Mouse (Mus musculus): ENCODE measurements at regions not wholly inside any gene's neighbourhood (a gene's known extent, or its start where the extent isn't known, plus 50 kb on each side); places are given as distances from the start of the nearest gene placed in this dataset.
"Not testable (repeated sequence)": the region's sequence is repeated elsewhere in the genome, so short reads cannot be mapped to it uniquely, and the experiment has no call there.

DNA sequence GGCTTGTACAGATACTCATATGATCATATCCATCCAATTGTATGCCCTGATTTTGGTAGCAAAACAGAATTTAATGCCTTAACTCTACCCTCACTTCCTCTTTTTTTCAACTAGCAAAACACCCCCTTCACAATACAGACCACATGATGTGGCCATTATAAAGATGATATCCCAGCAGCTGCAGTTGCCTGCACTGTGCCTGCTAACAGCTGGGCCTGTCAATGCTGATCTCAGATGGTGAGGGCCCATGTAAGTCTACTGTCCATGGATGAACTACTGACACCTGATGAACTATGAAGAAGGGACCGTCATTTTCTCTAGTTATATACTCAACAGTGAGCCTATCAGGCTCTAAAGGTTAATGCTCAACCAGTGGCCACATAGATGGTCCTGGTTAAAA lies 191.8 kb upstream of the Fmr1 start:
- H3K4me3 ChIP-seq (ENCODE audit: low read depth, low read length) = no peak overlapping the region
- no peaks in the 10 kb centered on the region for H3K27me3 ChIP-seq (replicated peaks; ENCODE audit: insufficient read depth, low read length)
- H3K27ac ChIP-seq (ENCODE audit: low read length) = no peak overlapping the region
- DNase-seq (ENCODE audit: low spot score) (no peak), ATAC-seq (no peak)
- no peak overlapping the region for H3K4me2 ChIP-seq (replicated peaks; ENCODE audit: low read depth, low read length)
- 81% methylated on average over 1 of the region's 1 CpGs for WGBS
- TF ChIP-seq EP300 (IDR thresholded peaks at IDR 0.05) (no peak), CTCF (IDR thresholded peaks at IDR 0.05) (no peak)
- no peaks in the 10 kb centered on the region for H3K36me3 ChIP-seq (ENCODE audit: insufficient read depth, low read length)
- H3K9ac ChIP-seq (replicated peaks; ENCODE audit: low read depth) = no peak overlapping the region
- no peaks in the 10 kb centered on the region for H3K4me1 ChIP-seq (ENCODE audit: insufficient read depth, low read depth, low read length)
- no peaks in the 10 kb centered on the region for H3K9me3 ChIP-seq (ENCODE audit: low read length)

GRCm38 (mm10) chrX:68492052-68492451 lies 186.3 kb upstream of the Fmr1 start:
- DNase-seq (ENCODE audit: low spot score); H3K36me3 ChIP-seq (ENCODE audit: insufficient read depth, low read length); H3K27ac ChIP-seq (ENCODE audit: low read length); H3K4me1 ChIP-seq (ENCODE audit: insufficient read depth, low read depth, low read length); H3K27me3 ChIP-seq (replicated peaks; ENCODE audit: insufficient read depth, low read length); ATAC-seq; H3K9me3 ChIP-seq (ENCODE audit: low read length); H3K9ac ChIP-seq (replicated peaks; ENCODE audit: low read depth); H3K4me3 ChIP-seq (ENCODE audit: low read depth, low read length); H3K4me2 ChIP-seq (replicated peaks; ENCODE audit: low read depth, low read length): not testable (repeated sequence)
- 43% methylated on average over 1 of the region's 1 CpGs for WGBS

- Histone ChIP-seq H3K4me3 (ENCODE audit: low read depth, low read length) (no peak overlapping the region), H3K4me2 (replicated peaks; ENCODE audit: low read depth, low read length) (no peak overlapping the region), H3K9me3 (ENCODE audit: low read length) (no peaks in the 10 kb centered on the region), H3K27ac (ENCODE audit: low read length) (no peak overlapping the region), H3K27me3 (replicated peaks; ENCODE audit: insufficient read depth, low read length) (no peaks in the 10 kb centered on the region), H3K9ac (replicated peaks; ENCODE audit: low read depth) (no peak overlapping the region), H3K36me3 (ENCODE audit: insufficient read depth, low read length) (no peaks in the 10 kb centered on the region), H3K4me1 (ENCODE audit: insufficient read depth, low read depth, low read length) (no peaks in the 10 kb centered on the region)
- TF ChIP-seq EP300 (IDR thresholded peaks at IDR 0.05) (no peak), CTCF (IDR thresholded peaks at IDR 0.05) (no peak)
- no peak for ATAC-seq
- no peak for DNase-seq (ENCODE audit: low spot score)
- WGBS = 58% methylated on average over 2 of the region's 2 CpGs
Measured at GRCm38 (mm10) chrX:68494398-68495143, 183.8 kb upstream of the Fmr1 start.

GRCm38 (mm10) chrX:68495144-68495493 lies 183.2 kb upstream of the Fmr1 start:
- Histone ChIP-seq H3K27me3 (replicated peaks; ENCODE audit: insufficient read depth, low read length) (no peaks in the 10 kb centered on the region), H3K36me3 (ENCODE audit: insufficient read depth, low read length) (no peaks in the 10 kb centered on the region), H3K4me3 (ENCODE audit: low read depth, low read length) (no peak overlapping the region), H3K4me2 (replicated peaks; ENCODE audit: low read depth, low read length) (no peak overlapping the region), H3K9ac (replicated peaks; ENCODE audit: low read depth) (no peak overlapping the region), H3K9me3 (ENCODE audit: low read length) (no peaks in the 10 kb centered on the region), H3K27ac (ENCODE audit: low read length) (no peak overlapping the region), H3K4me1 (ENCODE audit: insufficient read depth, low read depth, low read length) (no peaks in the 10 kb centered on the region)
- 28% methylated on average over 3 of the region's 3 CpGs for WGBS
- TF ChIP-seq CTCF (IDR thresholded peaks at IDR 0.05) = no peak
- TF ChIP-seq EP300 (IDR thresholded peaks at IDR 0.05) = no peak
- ATAC-seq (peak; percentile 40), DNase-seq (ENCODE audit: low spot score) (peak; percentile 4)

DNA sequence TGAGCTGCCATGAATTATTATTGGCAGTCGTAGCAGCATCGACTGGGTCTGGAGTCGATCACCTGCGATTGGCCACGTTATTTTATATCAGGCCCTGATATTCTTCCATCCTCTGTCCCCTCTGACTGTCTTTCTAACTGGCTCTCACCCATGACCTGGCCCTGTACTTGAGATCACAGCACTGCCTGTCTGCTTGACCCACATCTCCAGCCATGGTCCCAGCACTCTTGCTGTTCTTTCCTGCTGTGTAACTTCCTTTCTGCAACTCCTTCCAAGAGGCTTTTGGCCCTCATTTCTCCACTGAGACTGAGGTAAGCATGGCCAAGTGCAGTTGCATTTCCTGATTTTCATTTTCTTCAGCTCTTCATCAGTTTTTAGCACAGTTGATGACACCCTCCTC lies 182.6 kb upstream of the Fmr1 start:
- ATAC-seq (no peak), DNase-seq (ENCODE audit: low spot score) (no peak)
- Histone ChIP-seq H3K9me3 (ENCODE audit: low read length) (no peaks in the 10 kb centered on the region), H3K27ac (ENCODE audit: low read length) (no peak overlapping the region), H3K27me3 (replicated peaks; ENCODE audit: insufficient read depth, low read length) (no peaks in the 10 kb centered on the region), H3K9ac (replicated peaks; ENCODE audit: low read depth) (no peak overlapping the region), H3K4me2 (replicated peaks; ENCODE audit: low read depth, low read length) (no peak overlapping the region), H3K4me1 (ENCODE audit: insufficient read depth, low read depth, low read length) (no peaks in the 10 kb centered on the region), H3K36me3 (ENCODE audit: insufficient read depth, low read length) (no peaks in the 10 kb centered on the region), H3K4me3 (ENCODE audit: low read depth, low read length) (no peak overlapping the region)
- TF ChIP-seq EP300 (IDR thresholded peaks at IDR 0.05) (no peak), CTCF (IDR thresholded peaks at IDR 0.05) (no peak)
- WGBS = 81% methylated on average over 5 of the region's 5 CpGs

DNA sequence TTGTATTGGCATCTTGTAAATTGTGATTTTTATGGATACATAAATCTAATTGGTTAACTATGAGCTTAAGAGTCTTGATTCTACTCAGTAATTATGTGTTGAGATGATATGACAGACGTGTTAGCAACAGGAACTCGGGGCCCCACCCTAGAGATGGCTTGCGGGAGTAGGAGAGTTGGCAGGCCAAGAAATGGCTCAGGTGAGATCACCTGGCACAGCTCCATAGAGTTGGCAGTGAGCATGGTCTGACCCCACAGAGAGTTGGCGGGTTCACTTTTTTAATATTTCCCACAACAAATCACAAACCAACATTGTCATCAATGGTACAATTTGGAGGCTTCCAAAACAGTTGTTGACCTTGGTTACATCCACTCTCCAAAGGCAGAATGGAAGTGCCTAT lies 180.5 kb upstream of the Fmr1 start:
- 76% methylated on average over 4 of the region's 4 CpGs for WGBS
- DNase-seq (ENCODE audit: low spot score) (no peak), ATAC-seq (no peak)
- no peaks in the 10 kb centered on the region for H3K4me1 ChIP-seq (ENCODE audit: insufficient read depth, low read depth, low read length)
- no peak overlapping the region for H3K4me3 ChIP-seq (ENCODE audit: low read depth, low read length)
- no peak overlapping the region for H3K9ac ChIP-seq (replicated peaks; ENCODE audit: low read depth)
- H3K36me3 ChIP-seq (ENCODE audit: insufficient read depth, low read length) = no peaks in the 10 kb centered on the region
- H3K4me2 ChIP-seq (replicated peaks; ENCODE audit: low read depth, low read length) = no peak overlapping the region
- TF ChIP-seq CTCF (IDR thresholded peaks at IDR 0.05) (no peak), EP300 (IDR thresholded peaks at IDR 0.05) (no peak)
- H3K27ac ChIP-seq (ENCODE audit: low read length) = no peak overlapping the region
- no peaks in the 10 kb centered on the region for H3K27me3 ChIP-seq (replicated peaks; ENCODE audit: insufficient read depth, low read length)
- no peaks in the 10 kb centered on the region for H3K9me3 ChIP-seq (ENCODE audit: low read length)

GRCm38 (mm10) chrX:68502938-68503337 lies 175.4 kb upstream of the Fmr1 start:
- no peak overlapping the region for H3K9ac ChIP-seq (replicated peaks; ENCODE audit: low read depth)
- H3K4me2 ChIP-seq (replicated peaks; ENCODE audit: low read depth, low read length) = no peak overlapping the region
- DNase-seq (ENCODE audit: low spot score) (no peak), ATAC-seq (no peak)
- no peak for TF ChIP-seq EP300 (IDR thresholded peaks at IDR 0.05)
- H3K27me3 ChIP-seq (replicated peaks; ENCODE audit: insufficient read depth, low read length) = no peaks in the 10 kb centered on the region
- no peaks in the 10 kb centered on the region for H3K4me1 ChIP-seq (ENCODE audit: insufficient read depth, low read depth, low read length)
- WGBS = 79% methylated on average over 1 of the region's 1 CpGs
- H3K36me3 ChIP-seq (ENCODE audit: insufficient read depth, low read length) = no peaks in the 10 kb centered on the region
- H3K27ac ChIP-seq (ENCODE audit: low read length) = no peak overlapping the region
- H3K9me3 ChIP-seq (ENCODE audit: low read length) = no peaks in the 10 kb centered on the region
- H3K4me3 ChIP-seq (ENCODE audit: low read depth, low read length) = no peak overlapping the region

All from lung, postnatal 0 days (tissue).